Mouse (Mus musculus) intestine, postnatal 0 days (tissue): ENCODE data around the gene Dnal1. TPM values are rescaled to one million over a fixed set of nuclear protein-coding genes. Genes with fewer than 3 reads are reported as not detected.

Experiments
- ATAC-seq: fragments of 200-750 bp; cut with Nextera tagmentation; 2 replicates; pipeline ENCODE4 v1.8.0; 2017; ENCODE audit warnings: mild to moderate bottlenecking, moderate TSS enrichment, moderate library complexity
- H3K27ac ChIP-seq: fragments of 300-500 bp; sonication (generic); 2 replicates; pipeline ENCODE4 v1.5.1; 2014; ENCODE audit warnings: mild to moderate bottlenecking, low read depth, low read length, moderate library complexity
- H3K27me3 ChIP-seq: fragments of 300-500 bp; sonication (generic); replicated peaks from 2 replicates; pipeline ENCODE4 v1.6.1; 2014; ENCODE audit warnings: low read length, mixed read lengths; ENCODE audit not compliant: control insufficient read depth, insufficient read depth
- H3K36me3 ChIP-seq: fragments of 300-500 bp; sonication (generic); 2 replicates; pipeline ENCODE4 v1.6.1; 2014; ENCODE audit warnings: mild to moderate bottlenecking, moderate library complexity; ENCODE audit not compliant: control insufficient read depth, insufficient read depth
- H3K4me1 ChIP-seq: fragments of 300-500 bp; sonication (generic); replicated peaks from 2 replicates; pipeline ENCODE4 v1.6.1; 2014; ENCODE audit warnings: antibody characterized with exemption, low read length, mixed read lengths; ENCODE audit not compliant: control insufficient read depth, insufficient read depth
- H3K4me2 ChIP-seq: fragments of 300-500 bp; sonication (generic); replicated peaks from 2 replicates; pipeline ENCODE4 v1.6.1; 2014; ENCODE audit warnings: low read depth, mild to moderate bottlenecking, moderate library complexity
- H3K4me3 ChIP-seq: fragments of 300-500 bp; sonication (generic); 2 replicates; pipeline ENCODE4 v1.5.1; 2014; ENCODE audit warnings: low read depth, low read length
- H3K9ac ChIP-seq: fragments of 300-500 bp; sonication (generic); 2 replicates; pipeline ENCODE4 v1.6.1; 2014; ENCODE audit warnings: mild to moderate bottlenecking, low read depth, low read length
- H3K9me3 ChIP-seq: fragments of 300-500 bp; sonication (generic); 2 replicates; pipeline ENCODE4 v1.6.1; 2016; ENCODE audit warnings: mixed run types; ENCODE audit not compliant: control insufficient read depth
- CTCF ChIP-seq: sonication (generic); IDR thresholded peaks from 2 replicates; pipeline ENCODE4 v1.5.1; 2016; ENCODE audit warnings: low read depth, mild to moderate bottlenecking, control low read depth, antibody characterized with exemption, moderate library complexity
- whole genome bisulfite sequencing: fragments of 180-500 bp; shearing (Covaris S2); extraction: QIAGEN DNeasy Blood & Tissue Kit; methylation state at CpG from one replicate; pipeline ENCODE4 v1.1.7; 2014; 5-methylcytosine and 5-hydroxymethylcytosine counted together
- polyA plus RNA-seq: library from polyadenylated mRNA; unstranded; fragments of >200 nt; fragmentation: Nextera tagmentation; extraction: Ambion mirVana; gene quantifications from 2 replicates; pipeline ENCODE4 v1.2.1, GENCODE M21; 2015

Gene Dnal1
- polyA plus RNA-seq, 1 experiment from 2014 or later: 1.0 TPM

DNA sequence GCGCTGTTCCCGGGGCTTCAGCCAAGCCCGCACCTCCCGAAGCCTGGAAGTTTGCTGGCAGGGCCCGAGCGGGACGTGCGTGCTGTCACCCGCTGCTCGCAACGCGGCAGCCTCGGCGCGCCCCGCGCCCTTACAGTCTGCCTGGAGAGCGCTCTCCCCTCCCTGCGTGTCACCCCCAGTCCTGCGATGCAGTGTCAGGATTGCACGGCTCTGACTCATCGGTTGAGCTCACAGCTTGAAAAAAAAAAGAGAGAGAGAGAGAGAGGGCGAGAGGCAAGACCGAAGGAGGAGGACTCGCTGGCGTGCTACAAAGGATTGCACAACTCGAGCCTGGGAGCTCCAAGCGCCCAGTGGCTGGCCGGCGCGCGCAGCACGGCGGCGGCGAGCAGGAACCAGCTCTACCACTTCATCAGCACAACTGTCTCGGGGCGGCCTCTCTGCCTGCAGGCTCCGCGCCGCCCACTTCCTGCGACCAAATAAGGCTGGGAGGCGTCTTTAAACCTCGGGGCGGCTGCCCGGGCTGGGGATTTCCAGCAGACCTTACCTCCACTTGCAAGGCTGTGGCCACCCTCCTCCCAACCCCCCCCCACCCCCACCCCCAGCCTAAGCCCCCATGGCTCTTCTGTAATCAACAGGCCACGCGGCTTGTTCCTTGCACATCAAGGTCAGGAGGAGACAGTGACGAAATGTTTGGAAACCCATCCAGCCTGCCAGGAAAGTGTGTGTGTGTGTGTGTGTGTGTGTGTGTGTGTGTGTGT, 79.7 kb downstream of the Dnal1 start:
- Histone ChIP-seq H3K27ac (peak overlapping the region; percentile 98), H3K4me3 (peak overlapping the region; percentile 58), H3K36me3 (no peaks in the 10 kb centered on the region), H3K27me3 (no peaks in the 10 kb centered on the region), H3K4me1 (peaks cover 21% of the 10 kb centered on the region), H3K9me3 (no peaks in the 10 kb centered on the region), H3K4me2 (peak overlapping the region; percentile 99), H3K9ac (peak overlapping the region; percentile 91)
- no peak for TF ChIP-seq CTCF
- under 1% methylated on average over 49 of the region's 49 CpGs for WGBS
- ATAC-seq: peak; percentile 93

DNA sequence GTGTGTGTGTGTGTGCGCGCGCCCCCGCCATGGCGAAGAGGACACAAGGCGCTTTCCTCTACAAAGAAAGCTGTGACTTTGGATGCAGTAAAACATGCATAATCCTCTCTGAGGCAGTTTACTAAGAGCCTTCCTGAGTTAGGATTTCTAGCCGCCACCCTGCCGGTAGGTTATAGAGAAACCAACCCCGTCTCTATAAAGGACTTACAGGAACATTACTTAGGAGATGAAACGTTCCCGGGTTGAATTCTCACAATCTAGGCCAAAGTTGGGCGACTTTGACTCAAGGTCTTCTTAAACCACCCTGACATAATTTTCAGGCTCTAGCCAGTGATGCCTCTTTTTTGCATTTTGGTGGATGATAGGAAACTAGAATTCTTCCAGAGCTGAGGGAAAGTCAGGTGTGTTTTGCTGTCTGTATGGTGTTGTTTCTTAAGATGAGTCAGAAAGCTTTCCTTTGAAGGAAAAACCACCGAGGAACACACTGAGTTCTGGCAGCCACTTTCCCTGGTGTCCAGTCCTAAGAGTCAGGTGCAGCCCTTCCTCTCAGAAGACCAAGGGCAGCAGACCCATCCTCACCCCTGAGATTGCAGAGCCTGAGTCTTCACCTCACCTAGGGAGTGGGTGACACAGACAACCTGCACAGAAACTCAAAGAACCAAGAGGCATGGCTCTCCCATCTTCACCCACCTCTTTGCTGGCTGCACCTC, 80.4 kb downstream of the Dnal1 start:
- peaks cover 20% of the 10 kb centered on the region for H3K4me1 ChIP-seq
- TF ChIP-seq CTCF: no peak

DNA sequence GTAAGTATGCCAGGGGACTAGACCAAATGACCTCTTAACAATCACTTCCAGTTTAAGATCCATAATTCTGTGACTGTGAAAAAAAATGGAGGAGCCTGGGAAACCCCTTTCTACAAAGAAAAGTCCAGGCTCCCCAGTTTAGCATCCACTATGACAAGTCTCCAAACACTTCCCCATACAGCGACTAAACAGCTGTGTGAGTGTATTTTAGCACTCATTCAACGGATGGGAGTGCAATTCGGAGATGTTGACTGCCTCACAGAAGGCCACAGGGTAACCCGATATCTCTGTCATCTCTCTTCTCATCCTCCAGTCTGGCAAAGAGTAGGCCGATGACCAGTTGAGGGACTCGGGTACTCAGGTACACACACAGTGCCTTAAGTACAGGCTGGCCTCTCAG, 81.0 kb downstream of the Dnal1 start:
- Histone ChIP-seq H3K9ac (no peak overlapping the region), H3K27me3 (no peaks in the 10 kb centered on the region), H3K27ac (no peak overlapping the region), H3K4me2 (no peak overlapping the region), H3K4me1 (peaks cover 17% of the 10 kb centered on the region), H3K36me3 (no peaks in the 10 kb centered on the region), H3K9me3 (no peaks in the 10 kb centered on the region), H3K4me3 (no peak overlapping the region)
- ATAC-seq: no peak
- no peak for TF ChIP-seq CTCF
- 63% methylated on average over 6 of the region's 6 CpGs for WGBS

More for the DNA sequence above, 80.4 kb downstream of the Dnal1 start:
- Histone ChIP-seq H3K27me3 (no peaks in the 10 kb centered on the region), H3K27ac (peak overlapping the region; percentile 98), H3K4me2 (peak overlapping the region; percentile 99), H3K9me3 (no peaks in the 10 kb centered on the region), H3K9ac (peak overlapping the region; percentile 91; the same call in 1 of the 2 replicates), H3K4me3 (peak overlapping the region; percentile 58), H3K36me3 (no peaks in the 10 kb centered on the region)
- ATAC-seq: no peak
- 2% methylated on average over 11 of the region's 13 CpGs for WGBS

Other genes with a start within 250 kb of the Dnal1 start
- 28.9 and 34.4 TPM in 2 replicates for gene Numb, start 192.4 kb upstream of the Dnal1 start, polyA plus RNA-seq
- 11.4 and 12.4 TPM in 2 replicates for gene Riox1, start 163.8 kb upstream of the Dnal1 start, polyA plus RNA-seq
- gene Heatr4, start 129.5 kb upstream of the Dnal1 start, polyA plus RNA-seq: 0.04 TPM in 1 of 2 replicates, not detected in the other
- 63.7 and 69.3 TPM in 2 replicates for gene Acot2, start 126.5 kb upstream of the Dnal1 start, polyA plus RNA-seq
- 251 and 267 TPM in 2 replicates for gene Acot1, start 104.9 kb upstream of the Dnal1 start, polyA plus RNA-seq
- 45.2 and 53.8 TPM in 2 replicates for gene Acot4, start 76.0 kb upstream of the Dnal1 start, polyA plus RNA-seq
- not detected in 2 replicates for gene Gm49366, start 75.4 kb upstream of the Dnal1 start, polyA plus RNA-seq
- 22.5 and 28.2 TPM in 2 replicates for gene Acot3, start 62.2 kb upstream of the Dnal1 start, polyA plus RNA-seq
- 6.6 and 7.8 TPM in 2 replicates for gene Acot5, start 45.0 kb upstream of the Dnal1 start, polyA plus RNA-seq
- gene Acot6, start 13.7 kb upstream of the Dnal1 start, polyA plus RNA-seq: 8.4 and 9.7 TPM in 2 replicates
- 0.30 and 0.43 TPM in 2 replicates for gene Pnma1, start 34.1 kb downstream of the Dnal1 start, polyA plus RNA-seq
- gene Elmsan1, start 104.5 kb downstream of the Dnal1 start, polyA plus RNA-seq: 4.4 and 4.9 TPM in 2 replicates
- gene Ptgr2, start 170.9 kb downstream of the Dnal1 start, polyA plus RNA-seq: 35.3 and 41.2 TPM in 2 replicates
- gene Zfp410, start 202.5 kb downstream of the Dnal1 start, polyA plus RNA-seq: 34.2 and 34.5 TPM in 2 replicates
- gene Coq6, start 247.3 kb downstream of the Dnal1 start, polyA plus RNA-seq: 21.5 and 23.2 TPM in 2 replicates
- gene Fam161b, start 247.5 kb downstream of the Dnal1 start, polyA plus RNA-seq: 0.91 and 1.4 TPM in 2 replicates